Mouse (Mus musculus) layer of hippocampus, adult 9-11 months (tissue): ENCODE data around the gene Prdm10.

Experiments used
- DNase-seq: peaks from one replicate; pipeline ENCODE4 v3.0.0; 2022

Gene Prdm10

GRCm38 (mm10) chr9:31280366-31281010 lies at the start of gene Prdm10:
TSS of gene Prdm10 (plus strand) at chr9:31280538.
- DNase-seq, result peak; percentile 93

GRCm38 (mm10) chr9:31235030-31235429 lies 45.3 kb upstream of the Prdm10 start:
- no peak for DNase-seq

- DNase-seq, result no peak
These were observed 44.8 kb upstream of the Prdm10 start for GRCm38 (mm10) chr9:31235489-31235888.

GRCm38 (mm10) chr9:31236079-31236478 lies 44.3 kb upstream of the Prdm10 start:
- no peak for DNase-seq

- no peak for DNase-seq
These were observed 41.8 kb upstream of the Prdm10 start for GRCm38 (mm10) chr9:31238526-31238925.

GRCm38 (mm10) chr9:31239551-31239950 lies 40.8 kb upstream of the Prdm10 start:
- no peak for DNase-seq

- DNase-seq, result no peak
These were observed 39.7 kb upstream of the Prdm10 start for GRCm38 (mm10) chr9:31240522-31241207.

- DNase-seq, result no peak
These were observed 39.1 kb upstream of the Prdm10 start for GRCm38 (mm10) chr9:31241208-31241699.

- DNase-seq, result peak; percentile 7
These were observed 36.9 kb upstream of the Prdm10 start for GRCm38 (mm10) chr9:31243306-31243938.

GRCm38 (mm10) chr9:31243939-31244333 lies 36.4 kb upstream of the Prdm10 start:
- DNase-seq, result no peak

- no peak for DNase-seq
These were observed 35.3 kb upstream of the Prdm10 start for GRCm38 (mm10) chr9:31245006-31245405.

GRCm38 (mm10) chr9:31246421-31246820 lies 33.9 kb upstream of the Prdm10 start:
- DNase-seq, result no peak

GRCm38 (mm10) chr9:31247447-31248220 lies 32.7 kb upstream of the Prdm10 start:
- DNase-seq, result no peak

GRCm38 (mm10) chr9:31252182-31252799 lies 28.0 kb upstream of the Prdm10 start:
- DNase-seq, result no peak

- no peak for DNase-seq
These were observed 27.0 kb upstream of the Prdm10 start for GRCm38 (mm10) chr9:31253311-31253734.

- DNase-seq, result no peak
These were observed 26.3 kb upstream of the Prdm10 start for GRCm38 (mm10) chr9:31253866-31254696.

GRCm38 (mm10) chr9:31254697-31255004 lies 25.7 kb upstream of the Prdm10 start:
- DNase-seq, result no peak

GRCm38 (mm10) chr9:31255953-31256352 lies 24.4 kb upstream of the Prdm10 start:
- no peak for DNase-seq

GRCm38 (mm10) chr9:31258237-31258636 lies 22.1 kb upstream of the Prdm10 start:
- DNase-seq, result no peak

GRCm38 (mm10) chr9:31260219-31260618 lies 20.1 kb upstream of the Prdm10 start:
- no peak for DNase-seq

GRCm38 (mm10) chr9:31262226-31263105 lies 17.9 kb upstream of the Prdm10 start:
- DNase-seq, result no peak
